Mouse (Mus musculus) layer of hippocampus, postnatal 36 days (tissue): ENCODE results near the gene Ankfn1. TPM values are rescaled to one million over a fixed set of nuclear protein-coding genes. Genes with fewer than 3 reads are reported as not detected.

ENCODE experiments used
- DNase-seq, 2 experiments: peaks; one replicate each; pipeline ENCODE4 v3.0.0; 2022
- total RNA-seq, 2 experiments: library from RNA; stranded (reverse); gene quantifications; 2 replicates each; pipeline ENCODE4 v1.2.3; 2021

Ankfn1 gene
- 1 to 10 TPM in 1 of 2 experiments, under 1 TPM in 1; 0.88 to 1.8 TPM for total RNA-seq

DNA sequence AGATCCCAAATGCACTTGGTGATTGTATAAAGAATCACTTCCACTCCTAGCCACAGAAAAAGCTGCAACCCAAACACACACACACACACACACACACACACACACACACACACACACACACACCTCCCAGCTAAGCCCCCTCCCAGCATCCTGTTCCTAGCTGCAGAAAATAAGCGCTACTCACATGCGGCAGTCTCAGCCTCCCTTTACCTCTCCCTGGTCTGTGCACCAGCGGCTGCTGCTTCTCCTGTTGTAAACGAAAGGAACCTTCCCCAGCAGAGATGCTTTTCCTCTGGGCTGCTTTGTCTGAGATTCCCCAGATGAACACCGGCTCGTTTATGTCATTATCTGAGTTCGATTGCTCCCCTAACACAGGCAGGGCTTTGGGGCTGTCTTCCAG is at the start of gene Ankfn1:
Ankfn1 (minus strand) TSS at position 223 of the 400 bp plus-strand sequence.
- no peak for DNase-seq

DNA sequence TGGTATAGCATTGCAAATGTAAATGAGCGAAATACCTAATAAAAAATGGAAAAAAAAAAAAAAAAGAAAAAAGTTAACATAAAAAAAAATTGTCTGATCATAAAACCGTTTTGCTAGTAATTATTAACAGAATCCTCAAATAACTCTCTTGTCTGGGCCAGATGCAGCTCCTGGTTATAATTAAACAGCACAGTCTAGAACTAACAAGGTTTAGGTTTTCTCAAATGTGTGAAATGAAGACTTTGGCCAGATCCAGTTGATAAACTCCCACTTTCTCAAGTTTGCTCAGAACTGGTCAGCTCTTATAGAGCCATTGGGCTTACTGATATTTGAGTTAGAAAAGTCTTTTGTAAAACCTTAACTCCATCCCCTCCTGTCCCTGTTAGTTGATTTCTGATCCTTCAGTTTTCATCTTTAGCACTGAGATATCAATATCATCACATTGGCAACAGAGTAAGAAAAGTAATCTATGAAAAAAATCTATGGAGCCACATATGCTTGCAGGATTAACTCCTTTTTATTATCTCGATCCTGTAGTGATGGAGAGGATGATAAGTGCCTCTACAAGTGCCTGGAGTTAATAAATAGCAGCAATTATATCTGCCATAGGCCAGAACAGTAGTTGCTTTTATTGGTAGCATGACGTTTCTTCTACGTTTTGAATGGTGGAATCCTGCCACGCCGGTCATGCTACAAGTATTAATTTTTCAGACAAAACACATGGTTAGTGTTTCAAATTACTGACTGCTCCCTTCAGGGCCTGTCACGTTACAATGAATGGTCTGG is 46.4 kb upstream of the Ankfn1 start:
- DNase-seq, result no peak

DNA sequence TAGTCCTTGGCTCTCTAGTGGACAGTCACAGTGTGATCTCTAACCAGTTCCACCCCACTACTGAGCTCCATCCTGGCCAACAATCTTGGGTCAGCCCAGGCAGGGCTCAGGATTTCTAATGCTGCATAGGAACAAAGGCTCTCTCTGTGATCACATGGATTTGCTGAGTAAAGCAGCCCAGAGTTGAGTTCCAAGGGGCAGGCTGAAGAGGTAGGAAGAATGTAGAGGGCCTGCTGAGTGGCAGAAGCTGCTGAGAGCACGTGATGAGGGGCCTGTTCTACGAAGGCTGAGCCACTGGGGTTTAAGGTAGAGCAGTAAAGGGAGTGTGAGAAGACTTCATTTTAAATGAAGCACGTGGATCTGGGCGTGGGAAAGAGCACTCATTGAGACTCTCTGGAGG is 41.1 kb upstream of the Ankfn1 start:
- DNase-seq, result no peak

DNA sequence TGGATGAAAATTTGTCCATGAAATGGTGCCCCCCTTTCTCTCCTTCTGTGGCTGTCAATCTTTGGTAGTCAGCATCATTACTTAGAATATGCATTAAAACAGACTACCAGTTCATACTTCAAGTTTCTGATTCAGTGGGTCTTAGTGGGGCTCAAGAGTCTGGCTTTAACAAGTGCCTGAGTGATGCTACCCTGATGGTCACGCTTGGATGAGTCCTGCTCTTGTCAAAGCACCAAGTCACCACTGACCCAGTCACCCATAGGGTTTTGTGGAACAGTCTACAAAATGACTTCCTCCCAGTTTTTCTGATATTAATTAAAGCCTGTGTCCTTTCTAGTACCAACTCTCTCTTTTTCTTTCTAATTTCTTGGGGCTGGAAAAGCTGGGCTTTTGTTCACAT is 34.0 kb upstream of the Ankfn1 start:
- no peak for DNase-seq

DNA sequence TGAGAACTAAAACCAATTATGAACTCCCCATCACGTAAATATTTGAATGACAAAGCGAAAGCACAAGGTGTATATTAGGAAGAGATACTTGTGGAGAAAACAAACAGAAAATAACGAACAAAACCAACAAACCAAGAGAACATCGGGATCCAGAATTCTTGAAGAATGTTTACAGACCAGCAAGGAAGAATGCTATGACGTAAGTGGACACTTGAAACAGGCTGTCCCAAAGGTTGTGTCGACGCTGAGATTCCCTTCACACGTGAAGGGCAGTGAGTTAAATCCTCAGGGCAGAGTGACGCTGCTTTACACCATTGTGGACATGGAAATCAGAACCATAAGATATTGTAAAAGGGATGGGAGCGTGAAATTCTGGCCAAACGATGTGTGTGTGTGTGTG is 30.5 kb upstream of the Ankfn1 start:
- DNase-seq, result no peak

DNA sequence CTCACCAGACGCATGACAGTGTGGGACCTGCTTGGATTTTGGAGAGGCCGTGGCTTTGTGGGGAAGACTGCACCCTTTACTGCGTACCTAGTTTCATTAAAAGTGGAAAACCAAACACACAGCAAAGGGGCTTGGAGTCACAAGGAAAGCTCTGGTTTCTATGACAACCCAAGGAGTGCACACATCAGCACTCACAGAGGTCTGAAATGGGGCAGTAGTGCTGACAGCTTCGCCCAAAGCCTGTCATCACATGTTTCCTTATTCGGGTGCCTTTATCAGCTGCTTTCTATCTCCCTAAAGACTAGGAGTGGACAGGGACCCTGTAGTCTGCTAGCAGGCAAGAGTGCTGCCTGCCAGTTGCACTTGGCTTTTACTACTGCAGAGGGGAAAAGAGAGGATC is 27.4 kb upstream of the Ankfn1 start:
- DNase-seq, result no peak

DNA sequence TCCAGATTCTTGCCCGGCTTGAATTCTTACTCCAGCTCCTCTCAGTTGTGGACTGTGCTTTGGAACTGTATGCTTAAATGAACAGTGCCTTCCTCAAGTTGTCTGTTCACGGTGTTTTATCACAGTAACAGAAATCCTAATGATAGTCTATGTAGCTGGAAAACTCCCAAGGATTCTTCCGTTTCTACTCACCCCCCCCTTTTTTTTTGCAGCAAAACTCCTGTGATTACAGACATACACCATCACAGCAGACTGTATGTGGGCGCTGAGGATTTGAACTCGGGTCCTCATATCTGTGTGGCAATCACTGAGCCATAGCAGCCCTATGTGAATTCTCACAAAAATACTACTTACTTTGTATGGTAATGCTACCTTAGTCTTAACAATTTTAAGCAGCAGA is 26.5 kb upstream of the Ankfn1 start:
- DNase-seq, result no peak

DNA sequence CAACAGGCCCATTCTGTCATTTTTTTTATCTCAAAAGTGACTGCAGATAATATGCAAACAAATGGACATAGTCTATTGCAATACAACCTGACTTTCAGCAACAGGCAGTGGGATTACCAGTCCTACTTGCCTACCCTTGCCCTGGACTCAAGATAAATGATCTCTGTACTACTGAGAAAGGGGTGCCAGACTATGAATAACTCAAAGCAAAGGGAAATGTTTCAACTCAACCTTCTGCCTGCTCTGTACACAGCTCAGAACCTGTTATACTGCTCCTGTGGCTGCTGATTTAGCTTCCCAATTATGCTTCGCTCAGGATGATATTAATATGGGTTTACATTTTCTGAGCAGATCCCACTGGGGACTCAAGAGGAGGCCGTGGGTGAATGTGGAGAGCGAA is 15.3 kb upstream of the Ankfn1 start:
- DNase-seq, result no peak

DNA sequence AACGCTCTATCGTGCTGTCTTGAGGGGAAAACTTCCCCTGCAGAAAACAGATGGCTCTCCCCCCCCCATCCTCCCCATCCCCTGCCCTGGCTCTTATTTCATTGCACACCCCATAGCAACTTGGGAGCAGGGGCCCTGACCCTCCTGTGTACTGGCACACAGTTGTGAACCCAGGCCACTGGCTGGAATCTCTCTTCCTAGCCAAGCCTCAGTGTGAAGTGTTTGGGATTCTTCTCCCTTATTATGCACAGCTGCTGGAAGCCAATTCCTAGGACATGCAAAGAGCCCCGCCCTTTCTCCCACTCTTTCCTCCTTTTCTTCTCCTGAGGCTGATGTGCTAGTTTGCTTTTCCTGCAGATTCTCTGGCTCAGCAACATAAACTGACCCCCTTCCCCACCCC is 1.4 kb downstream of the Ankfn1 start:
- DNase-seq, result no peak

DNA sequence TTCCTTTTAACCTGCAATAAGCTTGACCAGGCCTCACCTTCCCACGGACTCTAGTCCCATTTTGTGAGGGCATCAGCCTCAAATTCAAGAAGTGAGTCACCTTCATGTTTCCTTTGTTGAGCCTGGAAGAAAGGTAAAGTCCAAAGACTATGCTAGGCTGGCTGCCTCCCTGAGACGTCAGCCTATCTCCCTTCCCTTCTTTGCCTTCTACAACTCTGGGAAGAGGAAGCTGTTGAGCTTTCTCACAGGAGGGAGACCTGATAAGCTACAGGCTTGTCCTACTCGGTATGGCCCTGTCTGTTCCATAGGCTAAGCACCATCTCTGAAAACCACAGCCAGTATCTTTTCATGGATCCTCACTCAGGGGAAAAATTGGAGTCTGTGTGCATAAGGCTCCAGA is 2.5 kb downstream of the Ankfn1 start:
- DNase-seq, result no peak

DNA sequence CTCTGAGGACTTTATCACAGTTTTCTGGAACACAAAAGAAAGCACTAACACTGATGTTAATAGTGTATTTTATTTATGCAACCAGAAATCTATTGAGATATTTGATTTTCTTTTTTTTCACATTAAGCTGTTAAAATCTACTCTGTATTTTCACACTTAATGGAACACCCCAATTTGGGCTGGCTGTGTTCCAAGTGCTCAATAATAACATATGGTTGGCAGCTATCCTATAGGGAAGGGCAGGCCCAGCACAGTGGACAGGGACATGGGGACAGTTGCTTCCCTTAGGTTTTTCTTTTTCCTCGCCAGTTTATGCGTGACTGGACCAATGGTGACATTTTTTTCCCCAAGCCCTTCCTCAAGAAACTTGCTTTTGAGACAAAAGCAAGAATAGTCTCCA is 4.5 kb downstream of the Ankfn1 start:
- DNase-seq, result no peak

DNA sequence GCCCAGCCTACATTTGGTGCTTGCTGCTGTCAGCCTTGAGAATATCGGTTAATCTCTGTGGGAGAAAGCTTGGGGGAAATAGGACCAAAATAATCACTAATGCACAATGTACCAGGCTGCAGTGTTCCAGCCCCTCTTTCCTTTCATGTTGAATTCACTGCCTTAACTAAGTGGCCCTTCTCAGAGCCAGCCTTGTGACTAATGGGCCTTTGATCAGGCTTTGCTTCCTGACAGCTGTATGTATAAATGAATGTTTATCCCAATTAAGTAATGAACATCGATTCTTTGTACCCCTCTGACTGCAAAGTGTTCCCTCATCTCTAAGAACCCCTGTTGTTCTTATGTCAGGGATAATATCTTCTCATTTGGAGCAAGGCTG is 11.7 kb downstream of the Ankfn1 start:
- no peak for DNase-seq

DNA sequence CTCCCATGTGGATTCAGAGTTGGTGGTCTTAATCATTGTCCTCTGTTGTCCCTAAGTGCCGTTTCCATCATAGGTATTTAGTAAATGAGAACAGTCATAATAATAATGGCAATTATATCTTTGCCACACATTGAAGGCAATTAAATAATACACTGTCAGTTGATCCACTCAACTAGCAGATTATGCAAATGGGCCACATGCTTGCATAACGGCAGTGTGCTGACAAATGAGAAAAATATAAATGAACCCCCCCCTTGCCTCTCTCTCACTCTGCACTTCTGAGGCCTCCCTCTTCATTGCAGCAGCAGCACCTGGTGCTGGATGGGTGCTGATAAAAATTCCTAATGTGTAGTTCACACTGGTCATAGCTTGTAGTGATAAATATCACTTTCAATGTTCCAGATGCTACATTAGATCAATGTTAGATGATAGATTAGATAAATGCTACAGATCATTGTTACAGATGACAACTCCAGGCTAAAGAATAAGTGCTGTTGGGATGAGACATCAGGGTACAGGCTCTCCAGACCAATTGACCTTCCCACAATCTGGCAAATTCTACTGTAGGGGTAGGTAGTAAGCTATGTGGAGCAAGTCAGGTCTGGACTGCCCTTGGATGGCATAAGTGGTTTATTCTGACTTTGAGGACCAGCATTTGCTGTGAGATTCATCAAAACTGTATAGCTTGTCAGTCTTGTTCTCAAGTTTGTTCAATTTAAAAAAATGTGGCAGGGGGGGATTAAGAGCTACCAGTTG is 12.3 kb downstream of the Ankfn1 start:
- peak in 1 of 2 experiments; percentile 3 for DNase-seq

DNA sequence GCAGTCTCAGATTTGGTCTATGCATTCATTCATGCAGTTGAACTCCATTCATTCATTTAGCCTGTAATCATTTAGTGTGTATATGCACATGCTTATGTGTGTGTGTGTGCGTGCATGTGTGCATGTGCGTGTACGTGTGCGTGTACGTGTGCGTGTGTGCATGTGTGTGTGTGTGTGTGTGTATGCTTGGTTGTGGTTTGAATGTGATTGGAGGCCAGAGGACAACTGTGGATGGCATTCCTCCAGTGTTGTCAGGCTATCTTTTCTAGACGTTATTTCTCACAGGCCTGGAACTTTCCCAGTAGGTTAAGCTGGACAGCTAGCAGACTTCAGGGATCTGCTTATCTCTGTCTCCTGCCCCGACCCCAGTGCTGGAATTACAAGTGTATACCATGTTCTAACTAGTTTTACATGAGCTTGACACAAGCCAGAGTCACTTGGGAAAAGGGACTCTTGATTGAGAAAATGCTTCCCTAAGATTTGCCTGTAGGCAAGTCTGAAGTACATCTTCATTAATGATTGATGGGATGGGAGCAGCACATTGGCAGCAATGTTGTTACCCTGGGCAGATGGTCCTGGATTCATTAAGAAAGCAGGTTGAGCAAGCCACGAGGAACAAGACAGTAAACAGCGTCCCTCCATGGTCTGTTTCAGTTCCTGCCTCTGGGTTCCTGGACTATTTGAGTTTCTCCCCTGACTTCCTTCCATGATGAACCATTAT is 43.3 kb downstream of the Ankfn1 start:
- no peak for DNase-seq

DNA sequence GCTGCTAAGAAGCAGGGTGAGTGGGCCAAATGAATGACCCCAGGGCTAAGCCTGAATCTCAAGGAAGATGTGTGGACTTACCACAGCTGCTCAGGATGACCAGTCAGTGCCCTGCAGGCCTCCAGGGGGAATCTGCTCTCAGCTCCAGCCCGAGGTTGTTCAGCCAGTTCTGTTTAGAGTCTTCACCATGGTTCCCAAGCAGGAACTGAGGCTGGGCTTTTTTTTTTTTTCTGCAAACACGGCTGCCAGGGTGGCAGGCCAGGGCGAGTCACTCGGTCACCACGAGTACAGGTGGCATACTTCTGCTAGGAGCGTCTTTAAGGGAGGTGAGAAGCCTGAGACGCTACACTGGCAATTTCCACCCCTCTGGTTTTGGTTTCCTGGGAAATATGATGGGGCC is 43.9 kb downstream of the Ankfn1 start:
- no peak for DNase-seq

DNA sequence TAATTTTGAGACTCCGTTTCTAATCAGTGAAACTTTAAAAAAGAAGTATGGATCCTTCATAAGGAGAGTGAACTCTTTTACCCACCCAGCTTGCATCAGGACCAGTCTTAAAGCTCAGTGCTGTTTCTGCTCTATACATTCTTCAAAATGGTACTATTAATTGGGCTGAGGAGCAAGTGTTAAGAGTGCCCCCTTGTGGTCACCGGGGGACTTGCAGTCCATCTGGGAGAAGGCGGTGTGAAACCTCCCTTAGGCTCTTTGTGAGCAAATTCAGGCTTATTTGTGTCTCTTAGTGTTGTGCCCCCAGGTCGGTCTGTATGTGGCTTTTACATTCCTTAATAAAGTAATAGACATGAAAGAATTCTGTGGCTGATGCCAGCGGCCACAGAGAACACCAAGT is 56.6 kb downstream of the Ankfn1 start:
- DNase-seq, result peak; percentile 65 to 73

DNA sequence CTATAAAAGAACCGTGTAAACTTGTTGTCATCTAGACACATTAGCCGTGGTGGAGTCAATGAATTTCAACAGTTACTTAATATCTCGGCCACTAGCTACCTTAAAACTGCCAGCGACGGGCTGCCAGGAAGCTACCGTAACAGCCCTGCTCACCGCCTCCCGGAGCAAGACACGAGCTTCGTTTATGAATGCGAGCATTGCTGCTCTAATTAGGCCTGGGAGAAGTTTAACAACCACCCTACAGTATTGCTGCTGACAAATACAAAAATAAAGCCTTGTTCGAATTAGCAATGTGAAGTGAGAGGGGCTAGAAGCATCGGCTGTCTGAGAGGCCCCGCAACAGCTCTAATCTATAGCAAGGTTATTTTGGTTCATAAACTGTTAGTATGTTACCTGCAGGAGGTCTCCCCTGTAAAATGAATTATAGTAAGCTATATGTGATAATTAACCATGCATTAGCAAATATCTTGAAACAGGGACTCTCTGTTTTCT is 58.9 kb downstream of the Ankfn1 start:
- DNase-seq, result no peak

DNA sequence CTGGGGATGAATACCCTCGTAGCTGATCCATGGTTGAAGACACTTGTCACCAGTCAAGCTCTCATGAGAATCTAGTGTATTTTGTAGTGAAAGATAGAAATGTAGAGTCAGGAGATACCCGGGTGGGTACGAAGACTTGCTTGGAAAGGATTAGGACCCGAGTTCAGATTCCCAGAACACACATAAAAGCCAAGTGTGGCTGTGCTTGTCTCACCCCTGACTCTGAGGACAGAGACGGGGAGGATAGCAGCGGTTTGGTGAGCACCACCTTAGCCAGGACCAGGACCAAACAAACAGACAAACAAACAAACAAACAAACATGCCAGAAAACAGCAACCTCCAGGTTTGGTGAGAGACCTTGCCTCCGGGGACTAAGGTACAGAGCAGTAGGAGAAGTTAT is 61.1 kb downstream of the Ankfn1 start:
- DNase-seq, result no peak

DNA sequence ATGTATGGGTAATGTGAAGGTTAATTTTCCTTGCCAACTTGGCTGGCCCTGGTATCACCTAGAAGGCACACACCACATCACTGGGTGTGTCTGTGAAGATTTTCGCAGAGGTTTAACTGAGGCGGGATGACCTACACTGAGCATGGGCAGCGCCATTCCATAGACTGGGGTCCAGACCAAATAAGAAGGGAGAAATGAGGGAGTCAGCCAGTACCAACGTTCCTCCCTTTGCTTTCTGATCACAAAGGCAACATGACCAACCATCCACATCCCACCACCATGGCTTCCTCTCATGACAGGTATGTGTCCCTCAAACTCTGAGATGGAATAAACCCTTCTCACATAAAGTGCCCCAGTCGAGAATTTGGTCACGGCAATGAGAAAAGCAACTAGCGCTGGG is 68.9 kb downstream of the Ankfn1 start:
- no peak for DNase-seq

DNA sequence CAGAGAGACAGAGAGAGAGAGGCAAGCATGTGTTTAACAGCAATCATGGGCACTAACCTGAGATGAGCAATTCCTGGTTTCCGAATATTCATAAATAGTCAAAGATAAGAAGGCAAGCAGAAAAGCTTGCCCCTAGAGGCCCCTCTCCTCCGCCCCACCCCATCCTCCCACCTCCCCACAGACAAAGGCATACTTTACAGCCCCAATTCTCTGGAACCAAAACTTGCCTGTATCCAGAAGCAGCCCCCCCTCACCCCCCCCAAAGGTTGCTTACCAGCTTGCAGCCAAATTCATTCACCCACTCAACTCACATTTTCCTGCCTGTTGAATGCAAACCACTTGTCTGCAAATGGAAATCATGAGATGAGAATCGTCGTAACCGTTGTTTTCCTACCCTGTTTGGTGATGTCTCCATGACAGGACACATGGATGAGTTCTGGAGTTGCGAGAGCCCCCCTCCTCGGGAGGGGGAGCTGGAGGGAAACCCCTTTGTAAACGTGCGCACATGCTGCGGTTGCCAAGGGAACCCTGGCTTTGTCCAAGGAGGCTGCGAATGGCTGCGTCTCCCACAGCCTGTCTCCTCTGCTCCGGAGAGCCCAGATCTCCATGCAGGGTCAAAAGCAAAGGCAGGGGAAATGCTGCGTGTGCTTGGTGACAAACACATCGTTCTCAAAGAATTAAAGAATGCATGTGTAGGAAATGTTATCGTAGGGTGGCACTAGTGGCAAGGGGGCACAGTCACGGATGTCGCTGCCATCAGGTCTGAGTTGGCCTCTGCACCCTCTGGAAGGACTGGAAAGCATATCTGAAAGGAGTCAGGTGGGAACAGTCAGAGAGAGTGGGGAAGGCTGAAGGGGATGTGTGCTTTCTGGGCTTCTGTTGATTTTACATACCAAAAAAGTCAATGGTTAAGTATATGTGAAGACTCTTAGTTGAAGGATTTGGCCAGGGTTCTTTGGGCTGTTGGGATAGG is 80.7 kb downstream of the Ankfn1 start:
- peak; percentile 6 to 8 for DNase-seq

DNA sequence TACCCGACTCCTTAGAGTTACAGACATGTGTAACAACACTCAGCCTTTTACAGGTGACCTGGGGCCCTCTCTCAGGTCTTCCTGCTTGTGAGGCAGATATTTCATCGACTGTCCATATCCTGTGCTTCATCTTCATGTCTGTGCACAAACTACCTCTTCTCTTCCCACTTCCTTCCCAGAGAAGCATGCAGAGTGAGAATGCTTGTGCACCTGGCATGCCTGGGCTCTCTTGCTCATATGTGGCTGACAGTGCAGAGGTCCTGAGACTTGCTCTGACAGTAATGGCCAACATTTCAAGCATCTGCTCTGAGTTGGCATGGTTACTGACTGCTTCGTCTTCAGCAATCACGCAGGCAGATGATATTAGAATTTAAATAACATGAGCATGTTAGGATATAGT is 83.8 kb downstream of the Ankfn1 start:
- DNase-seq, result no peak

DNA sequence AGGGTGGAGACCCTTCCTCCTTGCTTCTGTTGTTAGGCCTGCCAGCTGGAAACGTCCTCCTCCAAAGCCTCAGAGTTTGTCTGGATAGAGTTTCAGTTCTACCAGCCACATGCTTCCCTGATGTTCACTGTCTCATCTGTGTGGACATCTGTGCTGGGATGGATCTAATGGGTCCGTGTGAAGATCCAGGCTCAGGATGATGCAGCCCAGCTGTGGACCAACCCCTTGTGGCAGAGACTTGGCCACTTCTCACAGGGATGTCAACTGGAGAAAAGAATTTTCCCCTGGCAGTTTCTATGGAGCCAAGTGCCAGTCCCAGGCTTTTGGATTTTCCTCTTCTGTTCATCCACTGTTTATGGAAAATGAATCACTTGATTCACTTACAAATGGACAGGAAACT is 100.5 kb downstream of the Ankfn1 start:
- DNase-seq, result no peak
